Mouse (Mus musculus): ENCODE measurements around the gene Atp5c1. TPM values are rescaled to one million over a fixed set of nuclear protein-coding genes. Genes with fewer than 3 reads are reported as not detected.

The Atp5c1 gene
- polyA plus RNA-seq (2012; ENCODE audit: insufficient read depth, insufficient read length, missing spikeins), result 1,471 and 1,656 TPM in 2 replicates

DNA sequence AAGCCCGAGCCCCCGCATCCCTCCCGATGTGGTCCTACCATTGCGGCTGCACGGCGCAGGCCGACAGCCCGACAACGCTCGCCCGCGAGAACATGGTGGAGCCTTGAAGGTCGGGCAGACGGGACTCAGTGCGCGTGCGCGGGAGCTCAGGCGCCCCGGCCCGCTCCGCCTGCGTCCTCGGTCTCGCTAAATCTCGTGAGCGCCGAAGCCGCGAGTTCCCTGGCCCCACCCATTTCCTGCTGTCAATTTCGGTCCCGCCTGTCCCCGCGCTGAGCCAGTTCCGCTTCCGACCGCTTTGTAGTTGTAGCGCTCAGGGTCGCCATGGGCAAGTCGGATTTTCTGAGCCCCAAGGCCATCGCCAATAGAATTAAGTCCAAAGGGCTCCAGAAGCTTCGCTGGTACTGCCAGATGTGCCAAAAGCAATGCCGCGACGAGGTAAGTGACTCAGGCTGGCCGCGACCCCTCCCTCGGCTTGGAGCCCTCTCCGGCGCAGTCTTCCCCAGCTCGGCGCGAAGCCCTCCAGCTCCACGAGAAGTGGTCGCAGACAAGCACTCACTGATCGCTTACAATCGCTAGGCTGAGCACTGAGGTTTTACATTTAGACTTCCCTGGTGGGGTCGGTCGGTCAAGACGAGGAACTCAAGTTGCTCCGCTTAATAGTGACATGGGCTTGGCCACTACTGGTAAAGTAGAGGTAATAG lies at the start of gene Atp5c1, which contains the start of gene Kin:
Gene Atp5c1, minus strand, starts transcription at position 201 of the 701 bp plus-strand sequence.
Gene Kin, plus strand, starts transcription at position 284 of the 701 bp plus-strand sequence.
- Histone ChIP-seq H3K4me1 (ENCODE audit: control insufficient read depth, insufficient read depth, insufficient read length, low read length) (peaks cover 22% of the 10 kb centered on the region), H3K4me3 (ENCODE audit: insufficient read depth, low read depth, low read length) (peak within 1 kb of the TSS; percentile 94), H3K27ac (replicated peaks; ENCODE audit: low read depth, low read length) (peak within 1 kb of the TSS; percentile 100)

DNA sequence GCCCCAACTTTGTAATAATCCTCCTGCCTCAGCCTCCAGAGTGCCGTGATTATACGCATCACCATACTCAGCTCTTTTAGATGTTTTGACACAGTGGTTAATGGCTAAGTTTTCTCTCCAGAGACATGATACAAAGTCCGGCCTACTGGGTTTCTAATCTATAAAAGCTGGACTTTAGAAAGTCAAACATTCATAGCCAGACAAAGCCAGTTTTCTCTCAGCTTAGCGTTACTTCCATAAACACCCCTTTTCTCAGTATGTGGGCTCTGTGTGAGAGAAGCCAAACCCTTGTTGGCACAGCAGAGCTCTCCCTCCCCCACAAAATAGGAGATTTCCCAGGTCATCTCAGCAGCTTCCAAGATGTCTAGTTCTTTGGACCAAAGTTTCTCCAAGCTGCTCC lies 48.3 kb upstream of the Atp5c1 start:
- Histone ChIP-seq H3K4me1 (ENCODE audit: control insufficient read depth, insufficient read depth, insufficient read length, low read length) (no peaks in the 10 kb centered on the region), H3K4me3 (ENCODE audit: insufficient read depth, low read depth, low read length) (no peak overlapping the region), H3K27ac (replicated peaks; ENCODE audit: low read depth, low read length) (no peak overlapping the region)

DNA sequence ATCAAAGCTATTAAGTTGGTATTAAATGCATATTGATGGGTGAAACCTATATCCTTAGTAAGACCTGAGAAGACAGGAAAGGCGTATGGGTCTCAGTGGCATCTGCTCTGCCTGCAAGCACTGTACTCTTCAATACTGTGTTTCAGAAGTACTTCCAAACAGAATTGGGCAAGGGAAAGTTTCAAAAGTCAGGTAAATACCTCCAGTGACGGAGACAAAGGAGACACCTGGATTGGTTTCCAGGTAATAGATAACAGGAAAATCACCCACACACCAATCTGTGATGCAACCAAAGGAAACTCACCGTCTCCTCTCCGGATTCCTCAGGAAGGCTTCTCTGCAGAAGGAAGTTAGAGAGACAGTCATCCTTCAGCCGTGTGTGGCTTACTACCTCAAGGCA lies 47.2 kb upstream of the Atp5c1 start:
- no peak overlapping the region for H3K4me3 ChIP-seq (ENCODE audit: insufficient read depth, low read depth, low read length)
- no peaks in the 10 kb centered on the region for H3K4me1 ChIP-seq (ENCODE audit: control insufficient read depth, insufficient read depth, insufficient read length, low read length)
- no peak overlapping the region for H3K27ac ChIP-seq (replicated peaks; ENCODE audit: low read depth, low read length)

DNA sequence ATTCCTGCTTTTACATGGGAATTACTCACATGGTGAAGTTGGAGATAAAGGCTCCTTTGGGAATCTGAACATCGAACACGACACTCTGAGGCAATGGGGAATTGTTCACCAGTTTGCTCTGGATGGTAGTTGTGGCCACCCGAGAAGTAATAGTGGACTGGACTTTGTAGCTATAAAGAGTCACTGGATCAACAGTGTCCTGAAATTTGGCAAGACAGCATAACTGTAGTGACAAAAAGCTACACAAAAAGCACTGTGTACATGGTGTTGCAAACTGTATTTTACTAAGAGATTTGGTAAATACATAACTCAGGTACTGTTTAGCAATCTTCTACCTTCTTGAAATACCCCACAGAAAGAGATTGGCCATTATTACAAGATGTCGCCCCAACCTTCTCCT lies 45.8 kb upstream of the Atp5c1 start:
- Histone ChIP-seq H3K4me3 (ENCODE audit: insufficient read depth, low read depth, low read length) (no peak overlapping the region), H3K27ac (replicated peaks; ENCODE audit: low read depth, low read length) (no peak overlapping the region), H3K4me1 (ENCODE audit: control insufficient read depth, insufficient read depth, insufficient read length, low read length) (no peaks in the 10 kb centered on the region)

DNA sequence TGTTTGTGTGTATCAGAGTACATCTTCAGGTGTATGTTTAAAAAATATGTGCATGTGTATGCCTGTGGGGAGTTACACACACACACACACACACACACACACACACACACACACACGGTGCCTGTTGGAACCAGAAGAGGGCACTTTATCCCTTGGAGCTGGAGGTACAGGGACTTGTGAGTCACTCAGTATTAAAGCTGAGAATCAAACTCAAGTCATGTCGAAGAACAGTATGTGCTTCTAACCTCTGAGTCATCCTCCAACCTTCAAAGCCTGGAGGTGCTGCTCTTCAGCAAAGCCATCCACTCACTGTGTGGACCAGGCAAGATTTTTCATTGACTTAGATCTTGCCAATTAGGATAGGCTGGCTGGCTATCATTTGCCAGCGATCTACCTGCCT lies 41.5 kb upstream of the Atp5c1 start:
- no peak overlapping the region for H3K27ac ChIP-seq (replicated peaks; ENCODE audit: low read depth, low read length)
- no peaks in the 10 kb centered on the region for H3K4me1 ChIP-seq (ENCODE audit: control insufficient read depth, insufficient read depth, insufficient read length, low read length)
- no peak overlapping the region for H3K4me3 ChIP-seq (ENCODE audit: insufficient read depth, low read depth, low read length)

DNA sequence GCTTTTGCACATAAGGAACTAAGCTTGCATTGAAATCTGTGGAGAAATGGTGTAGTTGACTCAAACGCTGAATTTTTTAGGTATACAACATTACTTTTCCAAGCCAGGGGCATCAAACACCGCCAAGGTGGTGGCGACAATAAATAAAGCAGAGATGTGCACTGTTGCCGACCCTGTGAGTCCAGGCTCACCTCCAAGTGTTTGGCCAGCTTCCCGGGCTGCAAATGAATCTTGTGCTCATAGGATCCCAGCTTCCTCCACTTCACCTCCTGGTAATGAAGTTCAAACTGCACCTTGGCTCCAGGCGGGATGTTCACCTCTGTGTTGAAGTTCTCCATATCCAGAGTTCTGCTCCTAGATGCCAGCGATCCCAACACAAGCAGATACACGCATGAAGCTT lies 39.0 kb upstream of the Atp5c1 start:
- Histone ChIP-seq H3K4me3 (ENCODE audit: insufficient read depth, low read depth, low read length) (no peak overlapping the region), H3K27ac (replicated peaks; ENCODE audit: low read depth, low read length) (no peak overlapping the region), H3K4me1 (ENCODE audit: control insufficient read depth, insufficient read depth, insufficient read length, low read length) (no peaks in the 10 kb centered on the region)

DNA sequence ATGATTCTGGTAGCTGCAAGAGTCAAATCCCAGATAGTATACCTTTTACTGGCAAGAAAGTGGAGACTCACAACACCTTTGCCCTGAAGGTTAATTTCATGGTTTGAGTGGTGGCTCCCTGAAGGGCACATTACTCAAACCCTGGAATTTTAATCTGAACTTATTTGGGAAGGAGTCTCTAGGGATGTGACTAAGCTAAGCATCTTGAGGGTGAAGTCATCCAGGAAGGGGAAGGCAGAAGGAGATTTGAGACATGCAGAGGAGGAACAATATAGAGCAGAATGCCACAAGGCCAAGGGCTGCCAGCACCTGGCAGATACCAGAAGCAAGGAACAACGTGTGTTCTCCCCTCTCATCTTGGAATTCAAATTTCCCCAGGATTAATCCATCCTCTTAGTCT lies 38.4 kb upstream of the Atp5c1 start:
- Histone ChIP-seq H3K27ac (replicated peaks; ENCODE audit: low read depth, low read length) (no peak overlapping the region), H3K4me3 (ENCODE audit: insufficient read depth, low read depth, low read length) (no peak overlapping the region), H3K4me1 (ENCODE audit: control insufficient read depth, insufficient read depth, insufficient read length, low read length) (no peaks in the 10 kb centered on the region)

DNA sequence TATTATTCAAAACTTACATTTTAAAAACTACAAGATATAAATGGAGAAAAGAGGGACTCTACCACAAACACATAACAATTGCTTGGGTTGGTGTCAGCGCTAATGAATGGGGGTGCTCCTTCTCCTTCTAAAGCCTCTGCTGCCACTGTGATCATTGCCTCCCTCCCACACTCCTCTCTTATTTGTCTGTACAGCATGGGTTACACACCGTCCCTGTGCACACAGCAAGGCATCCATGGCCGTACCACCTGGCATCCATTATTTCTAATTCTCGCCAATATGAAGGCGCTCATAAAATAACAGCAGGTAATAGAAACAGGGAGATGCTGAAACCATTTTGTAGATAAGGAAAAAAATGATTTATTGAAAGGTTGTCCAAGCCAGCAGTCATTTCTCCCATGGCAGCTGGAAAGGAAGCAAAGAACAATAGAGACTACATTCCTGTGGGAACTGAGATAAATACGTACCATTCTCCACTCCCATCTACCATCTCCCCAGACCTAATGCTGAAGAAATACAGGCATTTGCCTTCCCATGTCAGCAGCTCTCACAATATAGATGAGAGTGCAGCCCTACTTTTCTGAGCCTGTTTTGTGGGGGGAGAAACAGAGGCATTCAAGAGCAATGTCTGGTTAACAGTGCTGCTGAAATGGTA lies 28.4 kb upstream of the Atp5c1 start:
- Histone ChIP-seq H3K4me3 (ENCODE audit: insufficient read depth, low read depth, low read length) (no peak overlapping the region), H3K27ac (replicated peaks; ENCODE audit: low read depth, low read length) (no peak overlapping the region), H3K4me1 (ENCODE audit: control insufficient read depth, insufficient read depth, insufficient read length, low read length) (no peaks in the 10 kb centered on the region)

DNA sequence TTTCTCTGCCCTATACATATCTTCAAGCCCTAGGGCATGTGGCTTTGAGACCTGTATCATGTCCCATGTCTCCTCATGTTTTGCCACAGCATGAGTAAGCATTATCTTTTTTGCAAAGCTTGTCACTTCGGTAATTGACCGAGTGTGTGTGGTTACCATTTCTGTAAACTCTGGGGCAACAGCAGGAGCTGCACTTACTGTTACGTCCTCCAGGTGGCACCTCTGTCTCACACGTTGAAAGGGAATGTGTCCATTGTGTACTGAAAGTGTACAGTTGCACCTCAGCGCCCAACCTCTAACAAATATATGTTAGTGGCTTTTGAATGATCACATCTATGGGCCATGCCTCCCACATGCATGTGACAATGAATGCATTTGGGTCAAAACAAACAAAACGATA lies 20.9 kb upstream of the Atp5c1 start:
- Histone ChIP-seq H3K4me3 (ENCODE audit: insufficient read depth, low read depth, low read length) (no peak overlapping the region), H3K4me1 (ENCODE audit: control insufficient read depth, insufficient read depth, insufficient read length, low read length) (no peaks in the 10 kb centered on the region), H3K27ac (replicated peaks; ENCODE audit: low read depth, low read length) (no peak overlapping the region)

DNA sequence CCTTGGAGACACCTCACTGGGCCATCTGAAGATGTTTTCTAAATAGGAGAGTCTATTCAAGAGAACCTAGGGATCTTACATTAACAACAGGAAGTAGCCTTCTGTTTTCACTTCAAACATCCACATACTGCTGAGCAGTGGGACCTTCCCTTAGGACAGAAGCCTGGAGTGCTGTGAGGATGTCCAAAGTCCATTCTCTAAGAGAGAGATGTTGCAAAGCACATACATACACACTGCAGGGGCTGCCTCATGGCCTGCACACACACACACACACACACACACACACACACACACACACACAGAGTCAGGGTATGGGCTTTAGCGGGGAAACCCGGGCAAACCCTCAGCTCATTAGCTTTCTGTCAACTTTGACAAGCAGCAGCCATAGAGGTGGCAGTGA lies 20.2 kb upstream of the Atp5c1 start:
- H3K27ac ChIP-seq (replicated peaks; ENCODE audit: low read depth, low read length), result no peak overlapping the region
- no peaks in the 10 kb centered on the region for H3K4me1 ChIP-seq (ENCODE audit: control insufficient read depth, insufficient read depth, insufficient read length, low read length)
- H3K4me3 ChIP-seq (ENCODE audit: insufficient read depth, low read depth, low read length), result no peak overlapping the region

DNA sequence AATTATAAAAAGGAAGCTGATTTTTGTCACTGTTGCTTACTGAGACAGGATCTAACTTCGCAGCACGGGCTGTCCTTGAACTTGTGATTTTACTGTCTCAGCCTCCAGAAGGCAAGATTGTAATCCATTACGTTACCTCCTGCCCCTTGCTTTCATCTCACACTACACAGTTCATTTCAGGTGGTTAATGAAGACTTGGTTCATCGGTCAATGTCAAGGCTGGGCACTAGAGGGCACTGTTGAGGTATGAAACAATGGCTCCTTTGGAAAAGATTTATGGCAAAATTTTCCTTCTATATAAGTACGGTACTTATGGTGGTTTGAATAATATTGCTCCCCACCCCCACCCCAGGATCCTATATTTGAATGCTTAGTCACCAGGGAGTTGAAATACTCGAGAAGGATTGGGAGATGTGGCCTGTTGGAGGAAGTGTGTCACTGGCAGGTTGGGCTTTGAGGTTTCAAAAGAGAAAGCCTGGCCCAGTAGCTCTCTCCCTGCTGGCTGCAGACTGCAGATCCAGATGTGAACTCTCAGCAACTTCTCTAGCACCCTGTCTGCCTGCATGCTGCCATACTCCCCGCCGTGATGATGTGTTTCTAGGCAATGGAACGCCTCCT lies 18.4 kb upstream of the Atp5c1 start:
- H3K4me3 ChIP-seq (ENCODE audit: insufficient read depth, low read depth, low read length), result no peak overlapping the region
- no peak overlapping the region for H3K27ac ChIP-seq (replicated peaks; ENCODE audit: low read depth, low read length)
- H3K4me1 ChIP-seq (ENCODE audit: control insufficient read depth, insufficient read depth, insufficient read length, low read length), result no peaks in the 10 kb centered on the region

DNA sequence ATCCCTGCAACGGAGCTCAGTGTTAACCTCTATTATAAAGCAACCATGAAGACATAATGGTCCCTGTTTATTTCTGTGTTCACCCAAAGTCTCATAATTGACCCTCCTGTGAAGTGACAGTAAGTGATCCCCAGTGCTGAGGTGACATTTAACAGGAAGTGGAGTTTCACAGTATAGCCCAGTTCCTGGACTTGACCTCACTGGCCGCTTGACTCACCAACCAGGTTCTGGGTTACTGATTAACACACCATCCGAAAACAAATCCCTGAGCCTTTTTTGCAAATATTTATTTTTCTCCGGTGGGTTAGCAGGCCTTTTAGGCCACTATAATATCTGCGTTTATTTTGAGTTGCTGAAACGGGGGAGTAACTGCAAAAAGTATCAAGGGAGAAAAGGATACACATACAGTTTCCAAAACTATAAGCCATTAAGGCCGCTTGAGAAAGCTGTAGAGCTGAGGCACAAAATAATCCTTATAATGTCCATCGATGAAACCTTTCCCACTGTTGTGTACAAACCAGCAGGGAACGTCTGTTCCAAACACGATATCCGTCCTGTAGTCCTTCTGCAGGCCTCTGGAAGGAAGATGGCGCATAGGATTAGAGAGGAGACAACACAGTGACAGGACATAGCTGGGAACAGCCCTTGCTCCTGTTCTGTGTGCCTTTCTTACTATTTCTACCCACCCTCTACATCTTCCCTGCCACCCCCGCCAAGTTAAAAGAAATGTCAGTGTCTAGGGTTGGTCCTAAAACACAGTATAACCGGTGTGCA lies 14.2 kb upstream of the Atp5c1 start:
- Histone ChIP-seq H3K27ac (replicated peaks; ENCODE audit: low read depth, low read length) (no peak overlapping the region), H3K4me3 (ENCODE audit: insufficient read depth, low read depth, low read length) (no peak overlapping the region), H3K4me1 (ENCODE audit: control insufficient read depth, insufficient read depth, insufficient read length, low read length) (no peaks in the 10 kb centered on the region)

DNA sequence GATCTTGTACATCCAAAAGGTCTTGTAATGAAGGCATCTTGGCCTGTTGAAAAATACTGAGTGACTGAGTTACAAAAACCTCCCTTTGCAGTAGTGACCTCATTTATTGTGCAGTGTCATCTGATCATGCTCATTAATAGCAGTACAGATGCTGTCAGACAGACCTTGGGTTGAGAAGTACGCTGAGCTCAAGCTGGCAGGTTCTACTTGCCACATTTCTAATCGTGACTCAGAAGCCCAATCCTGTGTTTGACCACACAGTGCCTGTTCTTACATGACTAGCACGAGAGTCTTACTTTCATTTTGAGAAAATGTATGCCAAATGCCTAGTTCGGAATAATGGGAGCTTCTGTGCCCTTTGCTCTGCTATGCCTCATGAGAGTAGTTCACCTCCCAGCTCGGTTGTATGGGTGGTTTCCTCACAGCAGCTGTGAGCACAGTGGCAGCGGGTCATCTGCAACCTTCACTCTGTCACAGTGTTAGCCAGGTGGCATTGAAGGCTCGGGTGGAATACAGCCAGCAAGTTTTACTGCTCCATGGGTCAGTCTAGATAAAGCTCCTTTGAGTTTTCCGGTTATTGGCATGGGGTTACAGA lies 7.0 kb upstream of the Atp5c1 start:
- H3K4me3 ChIP-seq (ENCODE audit: insufficient read depth, low read depth, low read length), result no peak overlapping the region
- 0 out of 2 replicates have a peak, but pooled peaks cover 5% of the 10 kb centered on the region for H3K4me1 ChIP-seq (ENCODE audit: control insufficient read depth, insufficient read depth, insufficient read length, low read length)
- H3K27ac ChIP-seq (replicated peaks; ENCODE audit: low read depth, low read length), result no peak overlapping the region

DNA sequence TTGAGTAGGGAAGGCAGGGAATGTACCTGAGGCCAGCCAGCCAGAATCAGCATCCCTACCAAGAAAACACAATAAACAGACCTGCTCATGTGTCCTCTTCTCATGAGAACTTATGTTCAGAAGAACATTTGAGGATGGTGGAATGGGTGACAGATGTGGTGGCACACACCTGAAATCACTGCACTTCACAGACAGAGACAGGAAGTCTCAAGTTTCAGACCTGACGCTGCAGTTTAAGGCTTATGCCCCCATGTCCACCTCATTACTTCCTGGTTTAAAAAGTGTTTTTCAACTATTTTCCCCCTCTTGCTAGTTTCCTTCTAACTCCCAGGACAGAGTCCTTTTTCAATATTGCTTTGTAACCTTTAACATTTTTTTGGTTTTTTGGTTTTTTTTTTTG lies 2.4 kb upstream of the Atp5c1 start:
- H3K4me1 ChIP-seq (ENCODE audit: control insufficient read depth, insufficient read depth, insufficient read length, low read length), result peaks cover 15% of the 10 kb centered on the region
- H3K27ac ChIP-seq (replicated peaks; ENCODE audit: low read depth, low read length), result no peak overlapping the region
- H3K4me3 ChIP-seq (ENCODE audit: insufficient read depth, low read depth, low read length), result no peak overlapping the region
